Comparison of ENCODE assay signal across 17 mouse cellular contexts in genomic region chr6:117810717-117811116, GRCm38 (mm10).
"Had no signal": no experiment of that assay in that cellular context is flagged by ENCODE, and none has a peak within 500 bp of the region (broad histone marks: within the 10 kb centered on the region; RNA-seq: fewer than 3 reads in every experiment).

No protein-coding gene starts in this region.

- H3K4me2 ChIP-seq: kidney, embryonic 15.5 days; liver, embryonic 13.5 days; midbrain, embryonic 12.5 days; neural tube, embryonic 13.5 days had no signal

- H3K27ac ChIP-seq: kidney, embryonic 15.5 days; left cerebral cortex, adult 2 months; liver, embryonic 13.5 days; midbrain, embryonic 12.5 days; neural tube, embryonic 13.5 days; stomach, postnatal 0 days had no signal

- H3K4me1 ChIP-seq: liver, embryonic 13.5 days; midbrain, embryonic 12.5 days; neural tube, embryonic 13.5 days had no signal

- DNase-seq: kidney, adult 2 months; kidney, postnatal 25 days; layer of hippocampus, postnatal 36 days; liver, embryonic 13.5 days; lung, adult 2 months; lung, postnatal 14 days; lung, postnatal 4 days; thymus, adult 18-20 months; thymus, postnatal 36 days had no signal

- H3K9me3 ChIP-seq: kidney, embryonic 15.5 days; liver, embryonic 13.5 days; midbrain, embryonic 12.5 days; neural tube, embryonic 13.5 days had no signal

- H3K9ac ChIP-seq: kidney, embryonic 15.5 days; liver, embryonic 13.5 days; midbrain, embryonic 12.5 days; neural tube, embryonic 13.5 days had no signal

- H3K4me3 ChIP-seq: kidney, embryonic 15.5 days; left cerebral cortex, adult 2 months; liver, embryonic 13.5 days; midbrain, embryonic 12.5 days; myocyte; neural tube, embryonic 13.5 days had no signal

- H3K36me3 ChIP-seq: kidney, embryonic 15.5 days; liver, embryonic 13.5 days; midbrain, embryonic 12.5 days; neural tube, embryonic 13.5 days had no signal

- H3K27me3 ChIP-seq: kidney, embryonic 15.5 days; liver, embryonic 13.5 days; neural tube, embryonic 13.5 days had no signal

- ATAC-seq: intestine, embryonic 16.5 days; midbrain, embryonic 16.5 days had no signal
